Mouse (Mus musculus) limb, embryonic 13.5 days (tissue): ENCODE results near the gene Lpin2. TPM values are rescaled to one million over a fixed set of nuclear protein-coding genes. Genes with fewer than 3 reads are reported as not detected.

ENCODE experiments used
- ATAC-seq: fragments of 200-750 bp; cut with Nextera tagmentation; 2 replicates; pipeline ENCODE4 v1.8.0; 2017; ENCODE audit warnings: low read depth, moderate number of reproducible peaks, moderate TSS enrichment; ENCODE audit not compliant: low FRiP score
- H3K27ac ChIP-seq: fragments of 300-500 bp; sonication (generic); 2 replicates; pipeline ENCODE4 v1.5.1; 2015; ENCODE audit warnings: inconsistent platforms, mild to moderate bottlenecking, moderate library complexity
- H3K27me3 ChIP-seq: fragments of 300-500 bp; sonication (generic); 2 replicates; pipeline ENCODE4 v1.6.1; 2015; ENCODE audit warnings: mild to moderate bottlenecking, inconsistent platforms
- H3K36me3 ChIP-seq: fragments of 300-500 bp; sonication (generic); 2 replicates; pipeline ENCODE4 v1.6.1; 2015; ENCODE audit warnings: inconsistent platforms, mild to moderate bottlenecking, moderate library complexity
- H3K4me1 ChIP-seq: fragments of 300-500 bp; sonication (generic); 2 replicates; pipeline ENCODE4 v1.6.1; 2015; ENCODE audit warnings: inconsistent platforms
- H3K4me2 ChIP-seq: fragments of 300-500 bp; sonication (generic); replicated peaks from 2 replicates; pipeline ENCODE4 v1.6.1; 2015; ENCODE audit warnings: inconsistent platforms, mild to moderate bottlenecking, moderate library complexity
- H3K4me3 ChIP-seq: fragments of 300-500 bp; sonication (generic); 2 replicates; pipeline ENCODE4 v1.5.1; 2015; ENCODE audit warnings: moderate library complexity, mild to moderate bottlenecking, inconsistent platforms
- H3K9ac ChIP-seq: fragments of 300-500 bp; sonication (generic); 2 replicates; pipeline ENCODE4 v1.6.1; 2015; ENCODE audit warnings: mild to moderate bottlenecking, inconsistent platforms
- H3K9me3 ChIP-seq: fragments of 300-500 bp; sonication (generic); 2 replicates; pipeline ENCODE4 v1.6.1; 2016; ENCODE audit warnings: inconsistent platforms
- WGBS: fragments of 180-500 bp; shearing (Covaris S2); methylation state at CpG from one replicate; pipeline ENCODE4 v1.1.7; 2015; 5-methylcytosine and 5-hydroxymethylcytosine counted together
- polyA plus RNA-seq: library from polyadenylated mRNA; unstranded; fragments of >200 nt; fragmentation: Nextera tagmentation; extraction: Ambion mirVana; gene quantifications from 2 replicates; pipeline ENCODE4 v1.2.1, GENCODE M21; 2015

Lpin2 gene
- polyA plus RNA-seq, 1 experiment from 2014 or later = 54.1 TPM

DNA sequence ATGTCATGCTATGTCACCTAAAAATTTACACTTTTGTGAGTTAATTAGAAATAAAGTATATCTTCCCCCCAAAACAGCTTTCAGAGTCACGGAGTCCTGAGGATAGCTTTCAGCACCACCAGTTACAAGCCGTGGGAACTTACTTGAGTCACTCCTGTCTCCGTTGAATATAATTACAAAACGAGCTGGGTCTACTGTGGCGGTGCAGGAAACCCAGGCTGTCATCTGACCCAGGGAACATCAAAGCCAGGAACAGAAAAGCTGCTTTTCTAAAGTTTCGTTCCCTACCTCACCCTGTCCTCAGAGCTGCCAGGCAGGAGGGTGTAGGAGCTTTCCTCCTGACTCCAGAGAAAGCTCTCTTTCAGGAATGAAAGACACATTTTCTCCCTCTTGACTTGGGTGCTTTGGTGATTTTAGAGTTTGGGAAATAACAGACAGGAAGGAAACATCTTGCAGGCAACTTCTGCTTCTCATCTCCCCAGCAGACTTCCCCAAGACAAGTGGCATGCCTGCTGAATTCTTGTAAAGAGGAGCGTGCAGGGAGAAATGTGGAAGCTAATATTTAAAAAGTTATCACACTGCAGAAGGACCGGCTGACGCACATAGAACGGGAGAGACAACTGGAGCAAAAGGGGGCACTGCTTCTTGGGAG is 3.7 kb upstream of the Lpin2 start:
- no peak overlapping the region for H3K27ac ChIP-seq
- no peaks in the 10 kb centered on the region for H3K27me3 ChIP-seq
- H3K36me3 ChIP-seq = no peaks in the 10 kb centered on the region
- H3K4me2 ChIP-seq = peak overlapping the region; percentile 30; the same call in 1 of the 2 replicates
- peaks cover 24% of the 10 kb centered on the region for H3K4me1 ChIP-seq
- H3K9me3 ChIP-seq = no peaks in the 10 kb centered on the region
- H3K9ac ChIP-seq = no peak overlapping the region
- no peak overlapping the region for H3K4me3 ChIP-seq
- no peak for ATAC-seq
- WGBS = 24% methylated on average over 10 of the region's 10 CpGs

DNA sequence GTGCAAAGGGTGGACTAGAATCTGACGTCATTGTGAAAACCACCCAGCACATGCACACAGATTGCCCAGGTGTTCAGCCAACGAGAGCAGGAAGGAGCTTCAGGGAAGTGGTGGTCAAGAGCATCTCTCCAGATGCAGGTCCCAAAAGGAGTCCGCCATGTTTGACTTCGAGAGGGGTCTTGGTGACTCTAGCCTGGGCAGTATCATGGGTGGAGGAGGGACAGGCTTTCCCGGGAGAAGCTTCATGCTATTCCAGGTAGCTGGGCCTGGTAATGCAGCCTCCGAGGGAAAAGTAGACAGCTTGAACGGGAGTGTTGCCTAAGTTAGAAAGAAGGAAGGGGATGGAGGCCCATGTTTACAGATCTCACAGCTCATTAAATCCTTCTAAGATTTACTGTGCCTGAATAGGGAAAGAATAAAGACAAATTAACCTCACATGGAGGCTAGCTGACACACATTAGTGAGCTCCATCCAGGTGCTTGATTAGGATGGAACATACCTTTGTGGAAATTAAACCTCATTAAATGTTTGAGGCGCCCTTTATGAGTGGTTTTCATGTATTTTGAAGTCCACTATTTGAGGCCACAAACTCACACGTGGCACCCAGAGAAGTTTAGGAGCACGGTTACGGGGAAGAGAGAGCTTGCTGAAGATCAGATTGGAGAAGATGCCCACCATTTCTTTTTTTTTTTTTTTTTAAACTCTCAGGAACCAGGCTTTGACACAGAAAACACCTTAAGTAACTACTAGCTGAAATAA is 2.6 kb upstream of the Lpin2 start:
- Histone ChIP-seq H3K9ac (no peak overlapping the region), H3K4me3 (no peak overlapping the region), H3K36me3 (no peaks in the 10 kb centered on the region), H3K27me3 (no peaks in the 10 kb centered on the region), H3K27ac (no peak overlapping the region), H3K4me2 (no peak overlapping the region), H3K4me1 (peaks cover 29% of the 10 kb centered on the region), H3K9me3 (no peaks in the 10 kb centered on the region)
- 63% methylated on average over 11 of the region's 11 CpGs for whole genome bisulfite sequencing
- ATAC-seq = no peak

DNA sequence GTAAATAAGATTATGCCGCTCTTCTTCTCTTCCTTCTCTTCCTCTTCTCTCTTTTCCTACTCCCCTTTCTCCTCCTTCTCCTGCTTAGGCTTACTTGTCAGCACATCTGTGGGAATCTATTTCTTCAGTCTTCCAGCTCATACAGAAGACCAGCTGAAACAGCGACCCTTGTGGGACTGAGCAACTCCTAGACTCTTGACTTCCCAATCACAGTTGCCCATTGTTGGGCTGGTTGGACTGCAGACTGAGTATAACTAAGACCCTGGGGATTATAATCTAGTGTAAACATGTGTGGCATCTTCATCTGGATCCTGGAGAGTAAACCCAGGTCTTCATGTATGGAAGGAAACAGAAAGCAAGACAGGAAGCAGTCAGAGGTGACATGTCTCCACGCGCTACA is 1.8 kb upstream of the Lpin2 start:
- Histone ChIP-seq H3K27ac (no peak overlapping the region), H3K4me2 (no peak overlapping the region), H3K4me1 (peaks cover 38% of the 10 kb centered on the region), H3K4me3 (no peak overlapping the region), H3K27me3 (no peaks in the 10 kb centered on the region), H3K36me3 (no peaks in the 10 kb centered on the region), H3K9ac (no peak overlapping the region), H3K9me3 (no peaks in the 10 kb centered on the region)
- WGBS = 96% methylated on average over 4 of the region's 4 CpGs
- no peak for ATAC-seq

DNA sequence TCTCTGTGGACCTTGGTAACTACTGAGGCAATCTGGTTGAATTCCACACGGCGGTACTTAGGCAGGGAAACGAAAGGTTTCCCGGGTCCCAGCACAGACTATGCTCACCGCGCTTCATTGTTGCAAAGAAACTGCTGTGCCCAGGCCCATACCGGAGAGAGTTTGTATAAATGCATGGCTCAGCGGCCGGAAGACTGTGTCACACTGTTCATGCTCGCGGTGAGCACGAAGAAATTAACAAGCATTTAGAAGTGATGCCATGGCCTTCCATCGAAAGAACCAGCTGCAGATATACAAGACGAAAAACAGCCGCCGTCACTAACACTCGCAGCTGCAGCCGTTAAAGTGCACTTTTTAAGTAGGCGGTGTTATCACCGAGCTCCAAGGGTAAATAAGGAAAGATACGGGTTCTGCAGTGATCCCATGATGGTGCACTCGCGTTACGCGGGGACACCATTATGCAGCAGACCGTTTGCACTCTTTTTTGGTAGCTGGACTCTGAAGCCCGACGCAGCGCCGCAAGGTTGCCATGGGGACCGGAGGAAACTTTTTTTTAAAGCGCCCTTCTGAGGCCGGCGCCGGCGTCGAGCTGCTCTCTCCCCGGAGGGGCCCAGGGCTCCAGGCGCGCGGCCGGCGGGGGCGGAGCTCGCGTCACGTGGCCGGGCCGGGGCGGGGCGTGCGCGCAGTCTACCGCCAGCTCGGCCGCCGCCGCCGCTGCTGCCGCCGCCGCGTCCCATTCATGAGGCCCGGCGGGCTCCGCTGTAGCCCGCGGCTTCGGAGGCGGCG is 704 bp downstream of the Lpin2 start:
- Histone ChIP-seq H3K9ac (peak overlapping the region; percentile 95), H3K4me3 (peak overlapping the region; percentile 84), H3K27me3 (no peaks in the 10 kb centered on the region), H3K27ac (peak overlapping the region; percentile 93), H3K36me3 (no peaks in the 10 kb centered on the region), H3K9me3 (no peaks in the 10 kb centered on the region), H3K4me1 (peaks cover 52% of the 10 kb centered on the region), H3K4me2 (peak overlapping the region; percentile 89)
- under 1% methylated on average over 65 of the region's 71 CpGs for WGBS
- peak; percentile 96 for ATAC-seq

DNA sequence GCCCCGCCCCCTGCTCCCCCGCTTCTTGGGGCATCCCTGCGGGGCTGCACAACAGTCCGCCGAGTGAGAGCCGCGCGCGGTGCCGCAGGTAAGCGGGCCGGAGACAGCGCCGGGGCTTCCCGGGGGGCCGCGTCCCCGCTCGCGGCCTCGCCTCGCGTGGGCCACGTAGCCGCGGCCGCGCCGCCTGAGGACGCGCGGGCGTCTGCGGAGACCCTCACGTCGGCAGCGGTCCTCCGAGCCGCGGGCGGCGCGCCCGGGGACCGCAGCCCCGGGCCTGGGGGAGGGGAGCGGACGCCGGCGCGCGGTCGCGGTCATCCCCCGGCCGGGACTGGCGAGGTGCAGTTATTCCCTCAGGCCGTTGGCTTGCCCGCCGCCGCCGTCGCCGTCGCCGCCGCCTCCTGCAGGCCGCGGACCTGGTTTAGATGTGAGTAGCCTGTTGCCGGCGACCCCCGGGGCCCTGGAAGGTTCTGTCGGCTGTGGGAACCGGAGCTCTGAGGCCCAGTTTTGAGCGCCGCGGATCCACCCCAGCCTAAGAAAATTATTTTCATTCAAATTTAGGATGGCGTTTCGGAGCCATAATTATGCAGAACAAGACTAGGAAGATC is 1.4 kb downstream of the Lpin2 start:
- H3K9me3 ChIP-seq = no peaks in the 10 kb centered on the region
- under 1% methylated on average over 78 of the region's 79 CpGs for WGBS

DNA sequence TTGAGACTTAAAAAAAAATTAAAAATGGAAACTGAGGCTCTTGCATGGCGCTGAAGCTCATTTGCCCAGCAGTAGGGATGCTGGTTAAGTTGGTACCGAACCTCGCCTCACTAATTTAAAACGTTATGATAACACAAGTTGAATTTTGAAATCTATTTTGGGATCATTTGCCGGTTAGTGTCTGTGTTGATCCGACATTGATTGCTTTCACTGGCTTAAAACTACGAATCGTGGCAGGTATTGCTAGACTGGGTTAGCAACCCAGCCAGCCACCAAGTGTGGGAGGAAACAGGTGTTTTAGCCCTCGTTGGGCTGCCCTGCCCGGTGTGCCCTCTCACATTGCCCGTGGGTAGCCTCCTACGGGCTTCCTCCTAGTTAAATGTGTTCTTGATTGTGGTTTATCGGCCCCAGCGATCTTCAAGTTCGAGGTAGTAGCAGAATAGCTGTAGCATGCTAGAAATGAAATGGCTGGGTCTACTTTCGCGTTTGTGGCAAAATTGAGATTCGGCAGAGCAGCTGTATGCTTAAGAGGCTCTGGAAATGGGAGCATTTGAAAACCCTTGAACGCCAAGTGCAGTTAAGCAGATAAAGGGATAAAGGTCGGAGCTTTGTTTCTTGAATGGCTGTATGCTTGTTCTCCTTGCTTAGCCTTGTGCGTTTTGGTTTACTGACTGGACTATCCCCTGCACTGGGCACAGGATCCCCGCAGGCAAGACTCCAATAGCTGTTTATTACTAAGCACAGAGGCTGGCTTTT is 2.2 kb downstream of the Lpin2 start:
- H3K27me3 ChIP-seq = no peaks in the 10 kb centered on the region
- peaks cover 55% of the 10 kb centered on the region for H3K4me1 ChIP-seq
- H3K27ac ChIP-seq = peak overlapping the region; percentile 93; the same call in 1 of the 2 replicates
- H3K4me2 ChIP-seq = peak overlapping the region; percentile 89
- H3K9me3 ChIP-seq = no peaks in the 10 kb centered on the region
- 7% methylated on average over 22 of the region's 22 CpGs for WGBS
- no peak for ATAC-seq
- H3K36me3 ChIP-seq = no peaks in the 10 kb centered on the region
- H3K9ac ChIP-seq = peak overlapping the region; percentile 95
- H3K4me3 ChIP-seq = peak overlapping the region; percentile 84

More for the DNA sequence above, 1.4 kb downstream of the Lpin2 start:
- Histone ChIP-seq H3K9ac (peak overlapping the region; percentile 95), H3K36me3 (no peaks in the 10 kb centered on the region), H3K4me1 (peaks cover 55% of the 10 kb centered on the region), H3K4me2 (peak overlapping the region; percentile 89), H3K27me3 (no peaks in the 10 kb centered on the region), H3K4me3 (peak overlapping the region; percentile 84), H3K27ac (peak overlapping the region; percentile 93)
- ATAC-seq = no peak

GRCm38 (mm10) chr17:71185368-71185767 is 3.0 kb downstream of the Lpin2 start:
- Histone ChIP-seq H3K27ac (no peak overlapping the region), H3K27me3 (no peaks in the 10 kb centered on the region), H3K4me3 (peak overlapping the region; percentile 84), H3K4me2 (peak overlapping the region; percentile 89), H3K9ac (peak overlapping the region; percentile 95; the same call in 1 of the 2 replicates), H3K36me3 (no peaks in the 10 kb centered on the region), H3K9me3 (no peaks in the 10 kb centered on the region), H3K4me1 (peaks cover 61% of the 10 kb centered on the region)
- WGBS = 62% methylated on average over 1 of the region's 1 CpGs
- no peak for ATAC-seq

GRCm38 (mm10) chr17:71190589-71190988 is 8.2 kb downstream of the Lpin2 start:
- Histone ChIP-seq H3K9me3 (0 out of 2 replicates have a peak, but pooled peaks cover 11% of the 10 kb centered on the region), H3K36me3 (peaks cover 6% of the 10 kb centered on the region; the same call in 1 of the 2 replicates), H3K27me3 (no peaks in the 10 kb centered on the region), H3K9ac (no peak overlapping the region), H3K4me3 (no peak overlapping the region), H3K4me2 (no peak overlapping the region), H3K27ac (no peak overlapping the region), H3K4me1 (peaks cover 59% of the 10 kb centered on the region)
- WGBS = 90% methylated on average over 7 of the region's 7 CpGs
- ATAC-seq = no peak

DNA sequence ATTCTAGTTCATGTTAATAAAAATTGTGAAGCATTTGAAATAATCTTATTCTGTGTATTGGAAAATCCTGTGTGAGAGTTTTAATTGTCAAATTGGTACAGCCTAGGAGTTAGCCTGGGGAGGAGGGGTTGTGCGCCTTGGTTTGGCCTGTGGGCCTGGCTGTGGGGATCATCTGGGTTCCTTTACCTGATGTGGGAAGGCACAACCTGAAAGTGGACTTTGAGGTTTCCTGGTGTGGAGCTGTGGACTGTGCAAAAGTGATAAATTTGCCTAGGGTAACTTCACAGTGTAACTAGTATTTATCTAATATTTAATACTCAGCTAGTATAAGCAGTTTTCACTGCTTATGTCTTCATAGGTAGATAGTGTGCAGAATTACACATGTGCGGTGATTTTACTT is 8.7 kb downstream of the Lpin2 start:
- WGBS = 98% methylated on average over 2 of the region's 2 CpGs
- H3K27ac ChIP-seq = no peak overlapping the region
- no peak for ATAC-seq
- no peak overlapping the region for H3K4me3 ChIP-seq
- no peaks in the 10 kb centered on the region for H3K27me3 ChIP-seq
- no peak overlapping the region for H3K4me2 ChIP-seq
- 0 out of 2 replicates have a peak, but pooled peaks cover 11% of the 10 kb centered on the region for H3K9me3 ChIP-seq
- peaks cover 59% of the 10 kb centered on the region for H3K4me1 ChIP-seq
- H3K36me3 ChIP-seq = peaks cover 6% of the 10 kb centered on the region; the same call in 1 of the 2 replicates
- no peak overlapping the region for H3K9ac ChIP-seq

DNA sequence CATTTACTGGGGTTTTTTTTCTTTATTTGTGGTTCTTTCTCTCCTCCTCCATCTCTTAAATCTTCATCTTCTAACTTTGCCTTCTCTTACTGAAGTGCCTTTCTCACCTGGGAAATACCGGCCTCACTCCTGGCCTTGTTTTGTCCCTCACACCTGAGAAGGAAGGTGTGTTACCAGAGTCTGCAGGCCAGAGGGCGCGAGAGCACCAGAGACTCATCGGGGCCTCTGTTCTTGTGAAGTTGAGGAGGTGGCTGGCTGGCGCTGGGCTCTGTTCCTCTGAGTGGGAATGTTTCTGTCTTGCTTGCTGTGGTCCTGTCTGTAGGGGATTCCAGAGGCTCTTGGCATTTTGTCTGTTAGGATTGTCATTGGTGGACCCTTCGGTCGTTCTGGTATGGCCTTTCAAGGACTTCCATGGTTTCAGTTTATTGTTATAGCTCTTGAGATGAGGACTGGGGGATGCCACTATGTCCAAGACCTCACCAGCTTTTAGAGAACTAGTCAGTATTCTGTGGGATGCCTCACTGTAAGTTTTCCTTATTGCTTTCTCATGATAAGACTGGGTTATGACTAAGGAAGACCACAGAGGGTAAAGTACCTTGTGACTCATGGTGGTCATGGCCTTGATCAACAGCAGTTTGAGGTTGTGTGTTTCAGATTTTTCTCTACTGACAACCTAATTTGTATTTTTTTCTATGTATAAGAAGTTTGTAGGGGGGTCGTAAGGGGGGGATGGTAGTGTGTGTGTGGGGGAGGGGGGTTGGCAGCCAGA is 9.5 kb downstream of the Lpin2 start:
- no peak for ATAC-seq
- Histone ChIP-seq H3K4me3 (no peak overlapping the region), H3K36me3 (peaks cover 6% of the 10 kb centered on the region; the same call in 1 of the 2 replicates), H3K27me3 (no peaks in the 10 kb centered on the region), H3K4me2 (no peak overlapping the region), H3K4me1 (peaks cover 60% of the 10 kb centered on the region), H3K27ac (no peak overlapping the region), H3K9me3 (0 out of 2 replicates have a peak, but pooled peaks cover 11% of the 10 kb centered on the region), H3K9ac (no peak overlapping the region)
- WGBS = 74% methylated on average over 8 of the region's 8 CpGs
